Mouse (Mus musculus): ENCODE measurements around the gene Gm5458.
"Not testable (repeated sequence)": the region's sequence is repeated elsewhere in the genome, so short reads cannot be mapped to it uniquely, and the experiment has no call there.

Gene Gm5458

GRCm38 (mm10) chr14:19602481-19602880 is at the start of gene Gm5458:
Gene Gm5458 (minus strand): TSS chr14:19602581.
- not testable (repeated sequence) for DNase-seq

GRCm38 (mm10) chr14:19646232-19646631 is 43.9 kb upstream of the Gm5458 start:
- no peak for DNase-seq

- peak; percentile 55 for DNase-seq
These were observed 17.3 kb downstream of the Gm5458 start, which contains the start of gene Gm2237 for GRCm38 (mm10) chr14:19584804-19585667. Gene Gm2237 (minus strand): TSS chr14:19585135.

- not testable (repeated sequence) for DNase-seq
These were observed 52.5 kb downstream of the Gm5458 start, which contains the start of gene Gm2244 for GRCm38 (mm10) chr14:19549863-19550262. Gene Gm2244 (minus strand): TSS chr14:19549963.
